In the genomic region with DNA sequence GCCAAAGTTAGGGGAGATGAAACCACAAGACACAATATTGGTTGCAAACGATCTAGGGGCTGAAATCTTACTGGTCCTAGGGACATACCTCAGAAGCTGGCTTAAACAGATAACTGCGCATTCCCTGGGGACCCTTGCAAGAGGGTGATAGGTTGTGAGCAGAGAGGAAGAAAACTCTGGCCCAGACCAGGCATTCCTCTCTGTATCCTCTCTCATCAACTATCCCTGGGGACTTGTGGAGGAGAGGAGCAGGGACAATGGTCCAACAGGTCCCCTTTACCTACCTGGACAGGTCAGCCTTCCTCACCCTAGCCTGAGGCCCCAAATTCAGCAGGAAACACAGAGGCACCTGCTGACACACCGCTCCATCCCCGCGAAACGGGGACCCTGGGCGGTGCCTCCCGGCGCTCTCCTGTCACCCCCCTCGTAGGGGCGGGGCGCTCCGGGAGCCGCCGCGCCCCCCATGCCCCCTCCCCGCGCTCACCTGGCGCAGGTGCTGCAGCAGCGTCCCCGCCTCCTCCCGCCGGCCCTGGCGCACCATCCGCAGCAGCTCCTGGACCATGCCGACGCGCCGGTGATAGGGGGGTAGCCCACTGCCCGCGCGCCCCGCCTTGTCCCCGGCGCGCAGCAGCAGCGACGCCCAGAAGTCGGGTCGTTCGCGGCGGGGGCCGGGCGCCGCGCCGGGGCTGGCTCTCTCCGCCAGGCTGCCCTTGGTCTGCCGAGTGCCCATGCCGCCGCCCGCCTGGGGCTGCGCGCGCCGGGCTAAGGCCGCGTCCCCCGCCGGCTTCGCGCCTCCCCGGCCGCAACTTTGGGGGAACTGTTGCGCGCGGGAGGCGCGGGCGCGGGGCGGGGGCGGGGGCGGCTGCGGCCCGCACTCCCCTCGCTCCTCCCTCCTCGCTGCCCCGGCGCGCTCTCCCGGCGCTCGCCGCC, we compare ENCODE assay signal across 7 mouse cellular contexts. TPM values are rescaled to one million over a fixed set of nuclear protein-coding genes. Genes with fewer than 3 reads are reported as not detected.
A peak's percentile ranks its signal among the peaks of the same experiment; 100 is the strongest.
DNase-seq lines count a peak whose midpoint lies in the region; ATAC-seq and TF ChIP-seq lines count a peak whose summit lies in the region.

A gene (minus strand): TSS at position 863 of the 930 bp plus-strand sequence.

- ATAC-seq in CD4-positive, CD25-positive, alpha-beta regulatory T cell, adult 4 months: peak; percentile 25
- peak; percentile 24 for ATAC-seq in heart, embryonic 16.5 days (replicated peaks; ENCODE audit: extremely low read depth, insufficient read depth, low FRiP score)
- ATAC-seq in stomach, postnatal 0 days (ENCODE audit: low FRiP score, low TSS enrichment): peak; percentile 49

- H3K36me3 ChIP-seq in MEL (ENCODE audit: control insufficient read depth in 1 of 2, insufficient read depth in 2 of 2, low read length in 2 of 2) (peaks cover 0 to 28% of the 10 kb centered on the region in 2 experiments; a peak in 3 of 4 replicates), macrophage (ENCODE audit: inconsistent target) (no peaks in the 10 kb centered on the region)
- no peaks in the 10 kb centered on the region for H3K36me3 ChIP-seq in heart, embryonic 16.5 days (ENCODE audit: control insufficient read depth, insufficient read depth)
- H3K36me3 ChIP-seq in stomach, postnatal 0 days (ENCODE audit: control insufficient read depth, insufficient read depth, low read length): no peaks in the 10 kb centered on the region

- no peak for TF ChIP-seq CTCF in MEL (IDR thresholded peaks at IDR 0.05 in 2 of 3, conservative IDR thresholded peaks at IDR 0.05 in 1 of 3; ENCODE audit: control insufficient read depth in 1 of 3, insufficient read depth in 1 of 3, low read depth in 2 of 3, low read length in 3 of 3, poor library complexity in 1 of 3, severe bottlenecking in 1 of 3)
- TF ChIP-seq CTCF in stomach, postnatal 0 days (IDR thresholded peaks at IDR 0.05; ENCODE audit: low read depth): no peak

- DNase-seq in MEL (ENCODE audit: low read depth, low spot score): peak; percentile 79
- peak; percentile 20 to 25 for DNase-seq in cerebellum, postnatal 36 days
- peak; percentile 36 to 55 for DNase-seq in kidney, postnatal 36 days
- no peak for DNase-seq in stomach, postnatal 0 days (ENCODE audit: low spot score)

- H3K4me1 ChIP-seq in MEL (ENCODE audit: control insufficient read depth in 1 of 2, insufficient read depth in 2 of 2, low read length in 2 of 2): peaks cover 20 to 37% of the 10 kb centered on the region in 2 experiments
- H3K4me1 ChIP-seq in heart, embryonic 16.5 days (ENCODE audit: control insufficient read depth, insufficient read depth, low read length): peaks cover 57% of the 10 kb centered on the region
- peaks cover 14% of the 10 kb centered on the region for H3K4me1 ChIP-seq in stomach, postnatal 0 days (replicated peaks; ENCODE audit: control insufficient read depth, insufficient read depth)

- H3K9me3 ChIP-seq in MEL (replicated peaks; ENCODE audit: insufficient read depth, low read length): no peaks in the 10 kb centered on the region
- no peaks in the 10 kb centered on the region for H3K9me3 ChIP-seq in heart, embryonic 16.5 days (replicated peaks; ENCODE audit: control insufficient read depth, low read length)
- no peaks in the 10 kb centered on the region for H3K9me3 ChIP-seq in stomach, postnatal 0 days (ENCODE audit: control insufficient read depth, low read length)

- peak within 1 kb of the TSS; percentile 75 for H3K27ac ChIP-seq in MEL (ENCODE audit: control insufficient read depth, low read depth, low read length)
- H3K27ac ChIP-seq in heart, embryonic 16.5 days (ENCODE audit: low read length): peak within 1 kb of the TSS; percentile 98
- H3K27ac ChIP-seq in macrophage: peak within 1 kb of the TSS; percentile 51
- peak within 1 kb of the TSS; percentile 86 for H3K27ac ChIP-seq in stomach, postnatal 0 days (replicated peaks)

- TF ChIP-seq RAD21 in MEL (IDR thresholded peaks at IDR 0.05; ENCODE audit: low read depth, low read length): no peak

- no peaks in the 10 kb centered on the region for H3K27me3 ChIP-seq in MEL (ENCODE audit: control insufficient read depth in 1 of 2, insufficient read depth in 2 of 2, low read length in 2 of 2)
- no peaks in the 10 kb centered on the region for H3K27me3 ChIP-seq in heart, embryonic 16.5 days (ENCODE audit: control insufficient read depth, insufficient read depth, low read length)
- H3K27me3 ChIP-seq in stomach, postnatal 0 days (ENCODE audit: control insufficient read depth, insufficient read depth, low read length): no peaks in the 10 kb centered on the region

- peak within 1 kb of the TSS; percentile 75 for H3K9ac ChIP-seq in MEL (ENCODE audit: control insufficient read depth, low read depth, low read length, poor library complexity, severe bottlenecking)
- H3K9ac ChIP-seq in heart, embryonic 16.5 days (ENCODE audit: low read length): peak within 1 kb of the TSS; percentile 94
- peak within 1 kb of the TSS; percentile 78 for H3K9ac ChIP-seq in stomach, postnatal 0 days (ENCODE audit: low read length)

- under 1% methylated on average over 72 of the region's 86 CpGs for WGBS in heart, embryonic 16.5 days
- WGBS in macrophage (ENCODE audit: missing documents): under 1% methylated on average over 57 of the region's 86 CpGs
- 2% methylated on average over 44 of the region's 86 CpGs for WGBS in stomach, postnatal 0 days

- peak within 1 kb of the TSS; percentile 83 for H3K4me2 ChIP-seq in heart, embryonic 16.5 days (ENCODE audit: low read depth, low read length)
- H3K4me2 ChIP-seq in stomach, postnatal 0 days (replicated peaks; ENCODE audit: low read depth): peak within 1 kb of the TSS; percentile 95

- H3K4me3 ChIP-seq in MEL (ENCODE audit: control insufficient read depth in 1 of 2, insufficient read depth in 1 of 2, low read depth in 2 of 2, low read length in 2 of 2) (peak within 1 kb of the TSS; percentile 72 to 94), macrophage (ENCODE audit: inconsistent target) (peak within 1 kb of the TSS; percentile 68)
- H3K4me3 ChIP-seq in heart, embryonic 16.5 days (ENCODE audit: low read length): peak within 1 kb of the TSS; percentile 89
- H3K4me3 ChIP-seq in stomach, postnatal 0 days (ENCODE audit: low read depth, low read length): peak within 1 kb of the TSS; percentile 72

- TF ChIP-seq POLR2A in MEL (IDR thresholded peaks at IDR 0.05; ENCODE audit: control insufficient read depth in 1 of 2, insufficient read depth in 1 of 2, low read depth in 1 of 2, low read length in 2 of 2, poor library complexity in 1 of 2): no peak

- H3K79me2 ChIP-seq in MEL (ENCODE audit: control insufficient read depth, insufficient read depth, low read length, poor library complexity) (peaks cover 9% of the 10 kb centered on the region), macrophage (ENCODE audit: inconsistent target) (peaks cover 52% of the 10 kb centered on the region)

- TF ChIP-seq EP300 in MEL (IDR thresholded peaks at IDR 0.05; ENCODE audit: low read depth in 1 of 2, low read length in 2 of 2): peak in 1 of 2 experiments; percentile 54; a peak in 2 of 4 replicates
- TF ChIP-seq EP300 in stomach, postnatal 0 days (optimal IDR thresholded peaks at IDR 0.05): no peak

TF ChIP-seq in MEL, 35 proteins besides CTCF, POLR2A, EP300 and RAD21:
- TF ChIP-seq ZMIZ1 (IDR thresholded peaks at IDR 0.05; ENCODE audit: low read depth, low read length): 0 out of 2 replicates have a peak, but pooled peaks have one; percentile 13
- peak; percentile 38; the same call in 1 of the 2 replicates for TF ChIP-seq TAL1 (IDR thresholded peaks at IDR 0.05; ENCODE audit: low read length)
- 0 out of 2 replicates have a peak, but pooled peaks have one; percentile 13 for TF ChIP-seq USF1 (IDR thresholded peaks at IDR 0.05; ENCODE audit: low read depth, low read length)
- 0 out of 2 replicates have a peak, but pooled peaks have one; percentile 15 for TF ChIP-seq MYC (IDR thresholded peaks at IDR 0.05; ENCODE audit: low read depth, low read length)
- no peak for TF ChIP-seq POLR2AphosphoS5 (IDR thresholded peaks at IDR 0.05; ENCODE audit: borderline replicate concordance, low read depth, low read length)
- TF ChIP-seq ZKSCAN1 (IDR thresholded peaks at IDR 0.05; ENCODE audit: low read depth, low read length): no peak
- TF ChIP-seq UBTF (IDR thresholded peaks at IDR 0.05; ENCODE audit: borderline replicate concordance, insufficient read depth, low read depth, low read length): no peak
- TF ChIP-seq NELFE (IDR thresholded peaks at IDR 0.05; ENCODE audit: low read depth, low read length): peak; percentile 22
- 0 out of 2 replicates have a peak, but pooled peaks have one; percentile 15 for TF ChIP-seq NRF1 (IDR thresholded peaks at IDR 0.05; ENCODE audit: insufficient read depth, low read depth, low read length, poor library complexity, severe bottlenecking)
- TF ChIP-seq TBP (IDR thresholded peaks at IDR 0.05; ENCODE audit: low read depth, low read length): 0 out of 2 replicates have a peak, but pooled peaks have one; percentile 13
- no peak for TF ChIP-seq MYB (IDR thresholded peaks at IDR 0.05; ENCODE audit: low read depth, low read length)
- 0 out of 2 replicates have a peak, but pooled peaks have one; percentile 38 for TF ChIP-seq GATA1 (IDR thresholded peaks at IDR 0.05; ENCODE audit: low read depth, low read length)

RNA-seq across cellular contexts. Expression of the gene that starts here (rescaled TPM):
- 1 to 10 TPM; 1.9 to 4.6 TPM for polyA plus RNA-seq in CD4-positive, CD25-positive, alpha-beta regulatory T cell, adult 4 months (2017; shearing (Covaris generic))
- total RNA-seq in MEL (2012; rRNA removed): 6.0 and 7.0 TPM in 2 replicates
- polyA plus RNA-seq in MEL (2012; ENCODE audit: insufficient read depth in 1 of 2, insufficient read length in 2 of 2, low read depth in 1 of 2, low replicate concordance in 2 of 2, missing spikeins in 1 of 2): 1 to 10 TPM in 1 of 2 experiments, not detected in 1; 8.9 TPM
- 11.4 and 15.2 TPM in 2 replicates for polyA plus RNA-seq in heart, embryonic 16.5 days (2015; fragmentation: Nextera tagmentation; extraction: Ambion mirVana)
- total RNA-seq in macrophage (2018; cell fraction: chromatin; rRNA removed): 10 to 100 TPM in 7 of 26 experiments, 1 to 10 TPM in 19; 1.4 to 21.9 (median 5.3) TPM
- 10 to 100 TPM in 13 of 26 experiments, 1 to 10 TPM in 13; 5.5 to 29.0 (median 10.0) TPM for total RNA-seq in macrophage (2018; cell fraction: cytosol; rRNA removed)
- total RNA-seq in macrophage (2018; cell fraction: nucleus; rRNA removed): 10 to 100 TPM in 10 of 26 experiments, 1 to 10 TPM in 16; 2.9 to 29.7 (median 7.5) TPM
- 4.7 to 7.3 TPM (median 5.6 TPM) in 3 replicates for polyA plus RNA-seq in macrophage (2018)
- polyA plus RNA-seq in stomach, postnatal 0 days (2015; fragmentation: Nextera tagmentation; extraction: Ambion mirVana): 7.3 and 8.4 TPM in 2 replicates
